Mouse (Mus musculus) left cerebral cortex, postnatal 14 days (tissue): ENCODE data around the gene Gon7. TPM values are rescaled to one million over a fixed set of nuclear protein-coding genes. Genes with fewer than 3 reads are reported as not detected.

Experiments used
- DNase-seq, 2 experiments: peaks; one replicate each; pipeline ENCODE4 v3.0.0; 2021 to 2022; ENCODE audit warnings: low spot score in 2 of 2, mixed read lengths in 1 of 2
- intact Hi-C: fragments of 180-260 bp; cut with DNase I; formaldehyde crosslinking; loops from one replicate; pipeline ENCODE4 v1.15.1; 2025
- total RNA-seq, 2 experiments: library from RNA; stranded (reverse); gene quantifications; 2 replicates each; pipeline ENCODE4 v1.2.3; 2021

Gene Gon7
- total RNA-seq, 2 experiments from 2014 or later: 12.8 to 14.0 TPM

DNA sequence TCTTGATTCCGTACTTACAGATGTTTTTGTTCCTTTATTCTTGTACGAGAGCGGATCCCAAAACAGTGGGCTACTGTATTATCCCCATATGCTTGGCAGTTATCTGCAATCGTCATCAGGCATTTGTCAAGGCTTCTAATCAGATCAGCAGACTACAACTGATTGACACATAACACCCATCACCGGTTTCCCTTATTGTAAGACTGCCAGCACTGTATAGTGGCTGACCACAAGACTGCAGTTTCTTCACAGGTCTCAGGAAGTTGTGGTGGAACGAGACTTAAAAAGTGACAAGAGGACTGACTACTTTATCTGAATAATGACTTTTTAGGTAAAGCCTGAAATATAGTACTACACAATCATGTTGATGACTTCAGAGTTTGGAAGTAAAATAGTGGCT is 12.8 kb downstream of the Gon7 start:
- intact Hi-C loops: no loop called here
- DNase-seq: no peak

DNA sequence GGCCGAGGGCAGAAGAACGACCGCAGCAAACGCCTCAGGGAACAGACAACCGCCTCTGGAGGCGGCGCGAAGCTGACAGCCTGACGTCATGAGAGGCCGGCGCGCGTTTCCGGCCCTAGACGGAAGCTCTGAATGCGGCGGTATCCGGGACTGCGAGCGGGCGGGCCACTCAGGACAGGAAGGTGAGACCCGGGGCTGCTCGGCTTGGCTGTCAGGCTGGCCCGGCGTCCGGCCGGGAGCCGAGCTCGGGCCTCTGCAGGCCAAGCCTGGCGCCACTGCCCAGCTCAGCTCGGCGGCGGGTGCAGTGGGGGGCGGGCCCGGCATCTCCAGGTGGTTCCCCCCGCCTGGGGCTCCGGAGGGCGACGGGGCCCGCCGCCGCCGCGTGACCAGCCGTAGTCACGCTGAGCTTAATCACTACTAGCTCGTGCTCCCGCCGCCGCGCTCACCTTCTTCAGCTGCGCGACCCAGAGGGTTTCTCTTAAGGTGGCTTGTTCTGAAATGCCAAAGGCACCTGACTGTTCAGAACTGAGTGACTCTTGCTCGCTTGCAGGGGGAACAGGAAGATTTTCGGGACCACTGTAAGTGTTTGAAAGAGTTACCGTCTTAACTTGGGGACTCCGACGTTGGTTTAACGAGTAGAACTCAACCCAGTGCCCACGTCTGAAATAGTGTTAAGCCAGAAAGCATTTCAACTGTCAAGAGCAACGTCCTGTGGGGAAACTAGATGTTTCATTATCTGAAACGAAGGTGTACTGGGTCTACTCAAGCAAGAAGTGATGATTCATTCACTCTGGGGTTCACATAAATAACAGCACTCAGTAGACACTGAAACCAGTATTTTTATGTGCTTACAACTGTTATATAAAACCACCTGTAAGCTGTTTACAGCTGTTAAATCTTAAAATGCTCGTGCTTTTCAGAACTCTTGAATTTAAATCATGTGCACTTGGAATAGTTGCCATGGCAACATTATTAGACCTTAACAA is 13.7 kb downstream of the Gon7 start, which contains the start of the genes Moap1 and Tmem251:
Gene Moap1 (minus strand): TSS at position 73 of the 986 bp plus-strand sequence.
Gene Tmem251 (plus strand): TSS at position 174 of the 986 bp plus-strand sequence.
- intact Hi-C loops: no loop called here
- DNase-seq: peak; percentile 88 to 91

DNA sequence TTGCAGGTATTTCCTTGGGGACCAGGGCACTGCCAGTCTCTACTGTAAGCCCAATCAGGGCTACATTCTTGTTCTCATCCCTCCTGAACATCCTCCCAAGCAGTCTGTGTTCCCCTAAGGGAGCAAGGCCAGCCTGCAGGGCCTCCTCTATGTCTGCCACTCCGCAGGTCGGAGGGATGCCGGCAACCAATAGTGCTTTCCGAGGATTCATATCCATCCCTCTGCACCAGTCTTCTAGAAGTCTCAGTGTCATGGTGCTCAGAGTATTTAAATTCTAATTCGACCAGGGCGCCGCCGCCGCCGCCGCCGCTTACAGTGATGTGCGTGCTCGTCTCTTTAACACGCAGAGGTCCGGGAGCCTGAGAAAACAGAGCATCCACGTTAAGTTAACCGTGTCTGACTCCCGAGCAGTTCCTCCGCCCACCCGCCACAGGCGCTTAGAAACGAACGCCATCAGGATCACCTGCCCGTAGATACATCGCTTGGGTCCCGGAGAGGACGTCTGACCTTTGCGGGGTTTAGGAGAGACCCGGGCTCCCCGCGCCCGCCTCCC is 14.5 kb downstream of the Gon7 start:
- DNase-seq: peak; percentile 37
- intact Hi-C loops: no loop called here

DNA sequence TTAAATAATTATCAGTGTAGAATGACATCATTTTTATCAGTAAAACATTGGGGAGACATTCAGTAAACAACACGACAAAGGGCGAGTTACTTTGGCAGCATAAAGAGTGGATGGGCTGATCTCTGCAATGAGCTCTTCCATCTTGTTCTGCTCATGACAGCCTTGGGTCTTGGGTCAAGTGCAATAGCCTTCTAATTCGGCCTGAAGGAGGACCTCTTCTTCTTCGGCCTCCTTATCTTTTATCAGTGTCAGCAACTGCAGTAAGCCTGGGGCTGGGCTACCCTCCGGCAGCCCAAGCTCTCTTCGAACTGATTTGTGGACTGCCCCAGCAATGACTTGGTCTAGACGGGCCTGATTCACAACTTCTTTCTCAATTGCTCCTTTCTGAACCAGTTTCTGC is 15.5 kb downstream of the Gon7 start:
- DNase-seq: no peak
- intact Hi-C loops: no loop called here

DNA sequence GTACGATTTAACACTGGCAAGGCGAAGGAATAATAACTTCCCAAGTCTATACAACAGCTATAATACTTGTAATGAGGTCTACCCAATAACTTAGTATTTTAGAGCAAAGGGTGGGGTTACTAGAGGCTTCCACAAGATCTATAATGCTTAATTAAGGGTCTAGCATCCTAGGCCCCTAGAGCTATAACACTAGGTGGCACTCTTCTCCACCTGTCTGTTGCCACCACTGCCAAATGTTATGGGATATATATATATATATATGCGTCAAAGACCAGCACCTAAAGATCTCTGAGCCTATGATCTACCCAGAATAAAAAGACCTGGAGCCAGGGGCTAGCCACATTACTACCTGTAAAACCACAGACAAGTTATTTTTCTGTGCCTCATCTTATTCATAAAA is 17.3 kb downstream of the Gon7 start:
- intact Hi-C loops: no loop called here
- no peak for DNase-seq

DNA sequence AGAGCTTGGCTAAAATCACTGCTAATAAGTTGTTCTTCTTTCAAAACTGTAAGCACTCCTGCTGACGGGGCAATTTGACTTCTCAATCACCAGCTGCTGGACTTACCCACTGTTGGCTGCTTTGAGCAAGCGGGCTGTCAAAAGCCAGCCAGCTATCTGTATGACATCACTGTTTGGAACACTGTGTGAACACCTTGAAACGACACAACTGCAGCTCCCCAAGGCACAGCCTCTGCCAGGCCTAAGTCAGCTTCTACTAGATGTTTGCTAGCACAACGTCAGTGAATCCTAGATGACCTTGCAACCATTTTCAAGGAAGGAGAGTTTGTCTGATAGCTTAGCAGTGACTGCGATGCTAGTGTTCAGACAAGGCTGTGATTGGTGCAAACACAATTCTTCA is 18.5 kb downstream of the Gon7 start:
- intact Hi-C loops: no loop called here
- DNase-seq: no peak

DNA sequence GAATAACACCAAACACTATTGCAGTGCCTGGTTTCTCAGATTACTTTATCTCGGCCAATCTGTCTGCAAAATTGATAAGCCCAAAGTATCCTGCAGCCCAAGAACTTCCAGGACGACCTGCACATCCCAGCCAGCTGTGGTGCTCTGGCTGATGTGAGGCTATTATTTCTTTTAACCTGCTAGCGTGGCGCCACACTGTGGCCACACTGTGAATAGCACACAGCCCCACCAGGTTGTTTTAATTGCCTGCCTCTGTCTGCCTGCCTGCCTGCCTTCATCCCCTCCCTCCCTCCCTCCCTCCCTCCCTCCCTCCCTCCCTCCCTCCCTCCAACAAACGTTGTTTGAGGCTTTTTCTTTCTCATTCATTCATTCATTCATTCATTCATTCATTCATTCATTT is 24.2 kb downstream of the Gon7 start:
- intact Hi-C loops: no loop called here
- DNase-seq: peak; percentile 67 to 69

DNA sequence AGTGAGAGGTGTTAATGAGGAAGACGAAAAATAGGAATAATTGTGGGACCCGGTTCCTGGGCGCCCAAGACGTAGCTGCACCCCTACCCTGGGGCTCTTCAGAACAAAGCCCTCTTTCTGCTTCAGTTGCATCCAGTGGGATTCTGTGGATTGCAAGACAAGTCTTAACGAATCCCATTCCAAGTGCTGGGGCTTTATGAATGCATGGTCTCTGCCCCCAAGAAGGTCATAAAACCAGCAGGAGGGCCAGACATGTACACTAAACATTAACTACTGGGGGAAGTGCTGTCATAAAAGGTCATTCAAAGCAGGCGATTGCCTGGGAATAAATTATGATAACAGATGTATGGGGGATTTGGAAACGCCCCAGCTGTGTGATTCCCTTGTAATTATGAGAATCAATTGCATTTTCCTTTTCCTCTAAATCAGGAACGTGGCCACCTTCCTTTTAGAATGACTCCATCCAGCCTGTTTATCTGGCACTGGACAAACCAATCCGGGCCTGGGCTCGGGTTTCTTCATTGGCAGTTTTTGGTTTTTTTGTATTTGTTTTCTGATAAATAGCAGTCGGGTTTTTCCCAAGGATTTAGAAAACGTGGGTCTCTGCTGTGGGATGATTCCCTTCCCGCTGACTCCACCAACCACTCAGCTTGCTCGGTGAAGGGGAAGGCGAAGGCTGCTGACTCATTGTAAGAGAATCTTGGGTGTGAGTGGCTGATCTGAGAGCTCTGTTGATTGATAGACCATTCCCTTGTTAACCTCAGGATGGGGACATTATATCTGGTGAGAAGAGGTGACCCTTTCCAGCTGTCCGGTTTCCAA is 26.6 kb downstream of the Gon7 start:
- intact Hi-C loops: no loop called here
- no peak for DNase-seq

DNA sequence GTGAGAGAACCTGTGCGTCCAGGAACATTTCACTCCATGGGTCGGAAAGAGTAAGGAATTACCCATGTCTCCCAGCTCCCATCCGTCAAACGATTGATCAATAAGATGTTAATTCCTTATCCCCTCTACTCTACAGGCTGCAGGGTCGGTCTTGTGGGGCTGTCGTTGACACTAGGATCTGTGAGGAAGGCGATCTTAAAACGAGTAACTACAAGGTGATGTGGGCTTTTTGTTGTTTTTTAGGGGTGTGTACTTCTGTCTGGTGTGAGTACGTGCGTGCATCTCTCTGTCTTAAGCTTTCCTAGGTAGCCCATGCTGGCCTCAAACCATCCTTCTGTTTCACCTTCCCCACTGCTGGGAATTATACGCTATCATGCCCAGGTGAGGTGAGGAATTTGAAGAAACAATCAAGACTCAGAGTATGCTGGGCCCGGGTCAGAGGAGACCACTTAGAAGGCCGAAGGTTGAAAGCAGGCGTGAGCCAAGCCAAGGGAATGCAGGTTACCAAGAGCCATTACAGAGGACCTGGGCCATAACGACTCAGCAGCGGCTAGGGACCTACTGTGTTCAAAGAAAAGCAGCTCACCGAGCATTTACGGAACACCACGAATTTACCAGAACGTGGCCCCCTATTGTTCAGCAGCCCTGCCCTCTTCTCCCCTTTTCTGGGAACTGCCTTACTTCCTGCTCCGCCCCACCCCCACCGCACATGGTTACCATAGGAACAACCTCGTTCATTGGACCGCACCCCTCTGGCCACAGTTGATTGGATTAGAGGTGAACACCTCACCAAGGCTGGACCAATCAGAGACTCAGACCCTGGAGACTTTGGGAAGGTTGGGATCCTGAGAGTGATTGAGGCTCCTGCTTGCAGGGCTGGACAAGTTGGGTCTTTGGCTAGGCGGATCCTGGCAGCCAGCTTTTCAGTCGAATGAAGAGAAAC is 27.5 kb downstream of the Gon7 start:
- intact Hi-C loops: no loop called here
- DNase-seq: peak; percentile 76 to 90

DNA sequence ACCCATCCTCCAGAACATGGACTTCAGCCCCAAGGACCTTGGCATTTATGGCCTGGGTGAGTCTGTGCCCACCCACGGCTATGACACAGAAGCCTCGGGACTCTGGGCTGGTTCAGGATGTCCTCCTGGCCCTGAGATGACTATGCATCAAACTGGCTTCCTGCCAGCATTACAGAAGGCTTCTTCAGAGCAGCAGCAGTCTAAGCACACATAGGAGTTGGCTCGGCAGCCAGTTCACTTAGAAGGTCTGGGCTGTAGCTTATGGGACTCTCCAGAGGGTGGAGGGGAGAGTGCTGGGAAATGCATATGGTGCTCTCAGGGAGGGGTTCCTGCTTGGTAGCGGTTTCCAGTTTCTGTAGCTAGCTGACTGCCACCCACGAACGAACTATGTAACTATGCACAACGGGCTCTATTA is 31.8 kb downstream of the Gon7 start:
- no peak for DNase-seq

DNA sequence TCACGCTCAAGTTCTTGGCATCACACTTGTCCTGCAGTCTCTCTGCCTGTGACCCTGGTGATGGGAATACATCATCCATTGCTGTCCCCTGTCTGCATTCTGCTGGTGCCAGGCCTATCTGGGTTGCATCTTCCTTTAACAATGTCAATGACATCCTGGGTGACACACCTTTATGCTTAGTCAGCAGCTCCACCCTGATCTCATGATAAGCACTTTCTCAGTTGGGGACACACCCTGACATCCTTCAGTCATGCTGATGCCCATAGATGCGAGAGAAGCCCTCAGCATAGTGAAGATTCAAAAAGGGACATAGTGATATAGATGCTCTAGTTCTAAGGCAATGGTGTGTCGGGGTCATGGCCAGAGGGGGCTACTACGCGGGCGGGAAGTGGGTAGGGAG is 32.5 kb downstream of the Gon7 start:
- DNase-seq: no peak
- intact Hi-C loops: no loop called here

More for the DNA sequence above, 31.8 kb downstream of the Gon7 start:
- intact Hi-C loops: no loop called here

DNA sequence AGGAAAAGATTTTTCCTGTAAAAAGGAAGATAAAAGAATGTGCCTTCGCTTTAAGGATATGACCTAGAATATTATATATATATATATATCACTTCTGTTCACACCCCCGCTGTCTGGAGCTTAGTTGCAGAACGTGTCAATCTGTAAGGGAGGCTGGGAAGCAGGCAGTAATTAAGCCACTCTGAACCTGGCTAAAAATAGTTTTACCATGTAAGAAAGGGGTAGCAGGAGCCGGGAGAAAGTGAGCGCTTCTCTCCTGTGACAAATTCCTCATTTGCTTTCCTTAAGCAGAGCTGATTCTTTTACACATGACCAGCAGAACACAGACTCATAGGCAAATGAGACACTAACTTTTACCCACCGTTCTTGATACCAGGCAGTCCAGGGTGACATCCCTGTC is 33.7 kb downstream of the Gon7 start:
- intact Hi-C loops: no loop called here
- DNase-seq: peak; percentile 66 to 87

DNA sequence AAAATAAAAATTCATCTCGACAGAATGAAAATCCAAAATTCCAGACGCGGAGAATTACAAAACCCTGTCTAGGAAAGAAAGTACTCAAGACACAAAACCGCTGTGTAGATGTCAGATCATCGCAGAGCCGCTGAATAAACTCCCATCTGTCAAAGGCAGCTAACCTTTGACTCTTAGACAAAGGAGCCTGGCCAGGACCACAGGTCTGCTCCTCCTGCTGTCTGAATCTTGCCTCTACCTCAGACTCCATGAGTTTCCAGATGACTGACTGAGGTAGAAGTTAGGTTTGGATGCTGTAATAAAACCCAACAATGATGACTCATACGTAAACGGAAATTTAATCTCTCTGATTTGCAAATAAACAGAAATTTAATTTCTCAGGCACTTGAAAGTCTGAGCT is 34.6 kb downstream of the Gon7 start:
- no peak for DNase-seq
- intact Hi-C loops: no loop called here

DNA sequence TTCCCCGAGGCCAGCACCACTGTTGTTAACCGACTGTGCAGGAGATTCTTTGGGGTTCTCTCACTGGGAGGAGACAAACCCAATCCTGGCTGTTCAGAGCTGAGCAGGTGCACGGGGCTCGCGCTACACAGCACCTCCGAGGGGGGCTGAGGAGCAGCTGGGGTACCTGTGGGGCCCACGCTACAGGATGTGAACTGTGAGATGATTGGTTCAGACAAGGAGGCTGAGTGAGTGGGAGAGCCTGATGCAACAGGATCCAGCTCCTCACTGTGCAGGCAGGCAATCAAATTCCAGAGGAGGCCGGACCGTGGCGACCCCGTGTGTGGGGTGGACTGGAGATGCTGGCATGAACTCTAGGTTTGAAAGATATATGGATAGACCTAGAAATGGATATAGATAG is 35.2 kb downstream of the Gon7 start:
- intact Hi-C loops: no loop called here
- no peak for DNase-seq

DNA sequence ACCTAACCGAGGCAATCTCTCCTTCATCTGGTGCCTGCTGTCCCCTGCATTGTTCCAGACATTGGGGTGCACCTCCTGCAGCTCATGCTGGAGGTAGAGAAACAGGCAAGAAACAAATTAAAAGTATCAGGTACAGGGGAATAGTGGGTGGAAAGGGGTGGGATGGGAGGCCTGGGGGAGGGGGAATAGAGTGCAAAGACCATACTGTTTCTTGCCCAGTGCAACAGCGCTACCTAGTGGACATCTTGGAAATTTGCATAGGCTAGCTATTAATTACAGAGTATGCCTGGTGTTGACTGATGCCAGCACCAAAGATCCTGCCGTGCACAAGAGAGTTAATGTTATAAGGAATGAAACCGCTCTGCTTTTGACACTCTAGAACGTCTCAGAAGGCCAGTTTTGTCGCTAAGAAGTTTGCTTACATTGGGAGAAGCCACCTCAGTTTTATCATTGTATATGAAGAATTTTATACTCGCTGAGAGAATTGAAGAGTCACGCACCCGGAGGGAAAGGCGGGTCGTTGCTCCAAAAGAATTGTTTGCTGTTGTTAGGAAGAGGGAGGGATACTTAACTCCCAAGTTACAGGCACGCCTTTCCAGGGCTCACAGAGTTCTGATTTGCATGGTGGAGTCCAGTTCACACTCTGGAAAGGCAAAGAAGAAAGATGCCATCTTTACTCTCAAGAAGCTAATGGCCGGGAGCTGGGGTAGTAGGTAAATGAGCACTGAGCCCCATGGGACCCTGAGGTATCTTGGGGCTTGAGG is 37.9 kb downstream of the Gon7 start:
- intact Hi-C loops: loop anchor here (5.0 kb wide), 1 partner anchor 237 kb away; no protein-coding TSS in a partner anchor

DNA sequence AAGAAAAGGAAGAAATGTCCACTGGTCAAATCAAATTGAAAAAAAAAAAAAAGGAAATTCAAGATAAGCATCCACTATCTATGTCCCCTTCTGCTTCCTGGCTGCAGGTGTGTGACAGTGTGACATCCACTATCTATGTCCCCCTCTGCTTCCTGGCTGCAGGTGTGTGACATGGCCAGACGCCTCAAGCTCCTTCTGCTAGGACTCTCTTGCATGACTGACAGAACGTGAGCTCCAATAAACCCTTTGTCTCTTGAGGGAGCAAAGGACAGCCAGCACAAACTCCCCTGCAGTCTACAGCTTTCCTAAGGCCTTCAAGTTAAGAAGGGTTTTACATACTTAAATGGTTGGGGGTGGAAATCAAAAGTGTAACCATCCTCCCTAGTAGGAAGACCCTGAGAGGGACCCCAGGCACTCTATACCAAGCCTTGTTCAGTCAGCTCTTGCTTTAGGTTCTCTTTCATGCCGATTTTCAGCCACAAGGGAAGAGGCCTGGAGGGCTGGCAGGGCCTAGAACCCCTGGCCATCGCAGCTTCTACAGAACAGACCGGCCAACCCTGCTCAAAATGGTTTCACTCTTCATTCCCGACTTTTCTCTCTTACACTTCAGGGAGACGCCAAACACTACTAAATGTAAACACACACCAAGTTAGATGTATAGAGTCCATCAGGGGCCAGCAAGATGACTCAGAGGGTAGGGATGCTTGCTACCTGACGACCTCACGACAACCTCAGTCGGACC is 42.8 kb downstream of the Gon7 start:
- no peak for DNase-seq
- intact Hi-C loops: loop anchor here (5.0 kb wide), 1 partner anchor 233 kb away; no protein-coding TSS in a partner anchor

More for the DNA sequence above, 37.9 kb downstream of the Gon7 start:
- DNase-seq: peak in 1 of 2 experiments; percentile 62

DNA sequence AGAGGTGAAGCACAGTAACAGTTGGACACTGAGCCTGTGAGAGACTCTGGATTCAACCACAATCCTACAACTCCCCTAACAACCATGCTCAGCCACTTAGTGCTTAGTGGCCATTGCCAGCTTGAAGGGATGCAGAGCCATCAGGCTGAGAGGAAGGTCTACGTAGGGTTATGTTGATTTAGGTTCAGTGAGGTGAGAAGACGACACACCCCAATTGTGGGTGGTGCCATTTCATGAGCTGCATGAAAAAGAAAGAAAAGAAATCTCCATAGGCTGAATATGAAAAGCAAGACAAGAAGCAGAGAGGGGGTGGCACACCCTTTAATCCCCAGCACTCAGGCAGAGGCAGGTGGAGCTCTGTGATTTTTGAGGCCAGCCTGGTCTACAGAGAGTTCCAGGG is 43.5 kb downstream of the Gon7 start:
- intact Hi-C loops: no loop called here
- DNase-seq: no peak
